Mouse (Mus musculus) myocyte (in vitro differentiated cells): ENCODE results near the gene Arhgap15. TPM values are rescaled to one million over a fixed set of nuclear protein-coding genes. Genes with fewer than 3 reads are reported as not detected.

ENCODE experiments used
- H3K27me3 ChIP-seq: one replicate; pipeline ENCODE4 v1.6.1; 2011; ENCODE audit not compliant: control insufficient read depth, insufficient read depth, insufficient read length
- H3K36me3 ChIP-seq: one replicate; pipeline ENCODE4 v1.6.1; 2011; ENCODE audit not compliant: control insufficient read depth, insufficient read depth
- H3K4me2 ChIP-seq: one replicate; pipeline ENCODE4 v1.6.1; 2011; ENCODE audit warnings: low read depth, control low read depth
- H3K4me3 ChIP-seq: one replicate; pipeline ENCODE4 v1.5.1; 2011; ENCODE audit warnings: mild to moderate bottlenecking, control low read depth, moderate library complexity
- H3K79me2 ChIP-seq: one replicate; pipeline ENCODE4 v1.6.1; 2011; ENCODE audit not compliant: control insufficient read depth, insufficient read depth
- H3ac ChIP-seq: one replicate; pipeline ENCODE4 v1.6.1; 2011; ENCODE audit not compliant: control insufficient read depth, insufficient read length
- CEBPB ChIP-seq: IDR thresholded peaks from 2 replicates; pipeline ENCODE4 v1.6.1; 2011; ENCODE audit warnings: mild to moderate bottlenecking, moderate library complexity; ENCODE audit not compliant: poor library complexity, insufficient read depth, severe bottlenecking
- E2F4 ChIP-seq: IDR thresholded peaks from one replicate; pipeline ENCODE4 v1.6.1; 2011; ENCODE audit warnings: mild to moderate bottlenecking, control low read depth, moderate library complexity; ENCODE audit not compliant: insufficient read depth
- MAX ChIP-seq: IDR thresholded peaks from one replicate; pipeline ENCODE4 v1.6.1; 2011; ENCODE audit warnings: low read depth, mild to moderate bottlenecking, control low read depth
- MYOD1 ChIP-seq, 3 experiments: IDR thresholded peaks; one replicate each; pipeline ENCODE4 v1.6.1; 2011; ENCODE audit warnings: control low read depth in 2 of 3, low read depth in 2 of 3, mild to moderate bottlenecking in 2 of 3, moderate library complexity in 1 of 3; ENCODE audit not compliant: insufficient read length in 2 of 3, control insufficient read depth in 1 of 3
- MYOG ChIP-seq, 3 experiments: IDR thresholded peaks; one replicate each; pipeline ENCODE4 v1.6.1; 2011; ENCODE audit warnings: control low read depth in 2 of 3, low read depth in 2 of 3, mild to moderate bottlenecking in 2 of 3; ENCODE audit not compliant: insufficient read length in 2 of 3, control insufficient read depth in 1 of 3, insufficient read depth in 1 of 3
- POLR2A ChIP-seq: IDR thresholded peaks from one replicate; pipeline ENCODE4 v1.6.1; 2011; ENCODE audit warnings: low read depth, mild to moderate bottlenecking, control low read depth, moderate library complexity; ENCODE audit not compliant: insufficient read length
- POLR2AphosphoS2 ChIP-seq: IDR thresholded peaks from one replicate; pipeline ENCODE4 v1.6.1; 2011; ENCODE audit warnings: low read depth, control low read depth; ENCODE audit not compliant: insufficient read length
- REST ChIP-seq: IDR thresholded peaks from one replicate; pipeline ENCODE4 v1.6.1; 2011; ENCODE audit warnings: mild to moderate bottlenecking, control low read depth, moderate library complexity; ENCODE audit not compliant: insufficient read depth, insufficient read length
- SRF ChIP-seq: IDR thresholded peaks from one replicate; pipeline ENCODE4 v1.6.1; 2011; ENCODE audit warnings: low read depth; ENCODE audit not compliant: control insufficient read depth, insufficient read length
- TCF12 ChIP-seq: IDR thresholded peaks from one replicate; pipeline ENCODE4 v1.6.1; 2011; ENCODE audit warnings: mild to moderate bottlenecking, control low read depth; ENCODE audit not compliant: poor library complexity, insufficient read depth, severe bottlenecking
- TCF3 ChIP-seq: IDR thresholded peaks from one replicate; pipeline ENCODE4 v1.6.1; 2011; ENCODE audit warnings: low read depth, control low read depth; ENCODE audit not compliant: insufficient read length
- USF1 ChIP-seq: IDR thresholded peaks from one replicate; pipeline ENCODE4 v1.6.1; 2011; ENCODE audit warnings: low read depth, mild to moderate bottlenecking, control low read depth, moderate library complexity
- polyA plus RNA-seq: library from polyadenylated mRNA; unstranded; fragments of >200 nt; fragmentation: generic; extraction: Trizol; gene quantifications from one replicate; pipeline ENCODE4 v1.2.1, GENCODE M21; 2012; ENCODE audit warnings: missing spikeins

Arhgap15 gene
- polyA plus RNA-seq, 1 experiment: not detected

DNA sequence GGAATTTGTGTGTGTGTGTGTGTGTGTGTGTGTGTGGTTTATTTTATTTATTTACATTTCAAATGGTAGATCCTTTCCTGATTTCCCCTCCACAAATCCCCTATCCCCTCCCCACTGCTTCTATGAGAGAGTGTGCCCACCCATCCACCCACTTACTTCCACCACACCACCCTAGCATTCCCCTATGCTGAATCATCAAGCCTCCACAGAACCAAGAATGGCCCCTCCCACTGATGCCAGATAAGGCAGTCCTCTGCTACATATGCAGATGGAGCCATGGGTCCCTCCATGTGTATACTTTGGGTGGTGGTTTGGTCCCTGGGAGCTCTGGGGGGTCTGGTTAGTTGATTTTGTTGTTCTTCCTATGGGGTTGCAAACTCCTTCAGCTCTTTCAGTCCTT, 210.6 kb downstream of the Arhgap15 start:
- no peaks in the 10 kb centered on the region for H3K27me3 ChIP-seq
- no peaks in the 10 kb centered on the region for H3K79me2 ChIP-seq
- TF ChIP-seq POLR2AphosphoS2 (no peak), MYOD1 (IDR thresholded peaks at IDR 0.05; ENCODE audit: control insufficient read depth in 1 of 3, insufficient read length in 2 of 3, low read depth in 2 of 3) (no peak), E2F4 (no peak), TCF3 (no peak), USF1 (no peak), MAX (no peak), CEBPB (no peak), POLR2A (no peak), SRF (no peak), MYOG (IDR thresholded peaks at IDR 0.05; ENCODE audit: control insufficient read depth in 1 of 3, insufficient read depth in 1 of 3, insufficient read length in 2 of 3, low read depth in 2 of 3) (no peak), TCF12 (no peak), REST (no peak)
- no peak overlapping the region for H3K4me3 ChIP-seq
- H3ac ChIP-seq: no peak overlapping the region
- no peak overlapping the region for H3K4me2 ChIP-seq
- no peaks in the 10 kb centered on the region for H3K36me3 ChIP-seq

DNA sequence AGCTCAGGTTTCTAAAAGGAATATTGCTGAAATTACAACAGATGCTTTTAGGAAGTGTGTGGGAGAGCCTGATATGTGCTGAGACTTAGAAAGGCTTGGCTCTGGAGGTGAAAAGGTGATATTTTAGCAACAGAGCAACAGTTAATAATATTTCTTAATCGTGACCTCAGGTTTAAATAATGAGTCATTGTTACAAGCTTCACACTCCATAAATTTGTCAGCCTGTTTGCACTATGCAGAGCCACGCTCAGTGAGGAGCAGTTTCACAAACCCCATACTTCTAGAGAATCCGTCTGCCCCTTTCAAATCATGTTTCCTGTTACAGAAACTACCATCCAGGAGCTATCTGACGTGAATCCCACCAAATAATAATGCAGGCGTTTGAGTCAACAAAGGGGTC, 213.8 kb downstream of the Arhgap15 start:
- H3K79me2 ChIP-seq: no peaks in the 10 kb centered on the region
- no peak overlapping the region for H3ac ChIP-seq
- H3K36me3 ChIP-seq: no peaks in the 10 kb centered on the region
- TF ChIP-seq CEBPB: no peak
- no peak for TF ChIP-seq POLR2AphosphoS2
- no peak for TF ChIP-seq REST
- H3K27me3 ChIP-seq: no peaks in the 10 kb centered on the region
- no peak overlapping the region for H3K4me2 ChIP-seq
- H3K4me3 ChIP-seq: no peak overlapping the region

- H3ac ChIP-seq: no peak overlapping the region
- TF ChIP-seq MAX: no peak
- TF ChIP-seq POLR2AphosphoS2: no peak
- no peak for TF ChIP-seq REST
- no peak for TF ChIP-seq USF1
- TF ChIP-seq MYOD1 (IDR thresholded peaks at IDR 0.05; ENCODE audit: control insufficient read depth in 1 of 3, insufficient read length in 2 of 3, low read depth in 2 of 3): no peak
- TF ChIP-seq TCF12: no peak
- TF ChIP-seq TCF3: no peak
- TF ChIP-seq SRF: no peak
- TF ChIP-seq POLR2A: no peak
- no peak for TF ChIP-seq E2F4
- TF ChIP-seq CEBPB: no peak
- TF ChIP-seq MYOG (IDR thresholded peaks at IDR 0.05; ENCODE audit: control insufficient read depth in 1 of 3, insufficient read depth in 1 of 3, insufficient read length in 2 of 3, low read depth in 2 of 3): no peak
These were observed 220.0 kb downstream of the Arhgap15 start for GRCm38 (mm10) chr2:43968581-43968980.

DNA sequence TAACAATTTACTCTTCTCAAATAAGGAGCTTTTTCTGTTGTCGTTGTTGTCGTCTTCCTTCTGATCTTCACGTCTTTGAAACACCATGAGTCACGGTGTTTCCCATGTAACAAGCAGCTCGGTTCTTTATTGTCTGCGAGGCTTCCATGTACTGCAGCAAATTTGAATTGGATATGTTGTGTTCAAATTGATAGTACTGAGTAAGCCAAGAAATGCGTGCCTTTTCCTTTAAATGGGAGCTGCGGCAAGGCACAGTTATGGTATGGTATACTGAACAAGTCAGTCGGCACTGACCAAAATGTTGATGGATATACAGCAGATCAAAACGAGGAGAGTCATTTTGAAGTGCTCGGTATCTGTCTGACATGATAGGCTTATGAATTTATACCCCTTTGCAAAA, 229.1 kb downstream of the Arhgap15 start:
- no peaks in the 10 kb centered on the region for H3K79me2 ChIP-seq
- H3K27me3 ChIP-seq: no peaks in the 10 kb centered on the region
- no peak overlapping the region for H3ac ChIP-seq
- no peak overlapping the region for H3K4me2 ChIP-seq
- H3K4me3 ChIP-seq: no peak overlapping the region
- TF ChIP-seq REST (no peak), SRF (no peak), TCF12 (no peak), E2F4 (no peak), MYOG (IDR thresholded peaks at IDR 0.05; ENCODE audit: control insufficient read depth in 1 of 3, insufficient read depth in 1 of 3, insufficient read length in 2 of 3, low read depth in 2 of 3) (no peak), TCF3 (no peak)
- H3K36me3 ChIP-seq: no peaks in the 10 kb centered on the region

More at GRCm38 (mm10) chr2:43968581-43968980, 220.0 kb downstream of the Arhgap15 start:
- no peaks in the 10 kb centered on the region for H3K36me3 ChIP-seq
- no peak overlapping the region for H3K4me2 ChIP-seq
- no peaks in the 10 kb centered on the region for H3K79me2 ChIP-seq
- no peaks in the 10 kb centered on the region for H3K27me3 ChIP-seq
- H3K4me3 ChIP-seq: no peak overlapping the region

- Histone ChIP-seq H3K79me2 (no peaks in the 10 kb centered on the region), H3K27me3 (no peaks in the 10 kb centered on the region), H3K36me3 (no peaks in the 10 kb centered on the region), H3K4me3 (no peak overlapping the region), H3K4me2 (no peak overlapping the region), H3ac (no peak overlapping the region)
- TF ChIP-seq REST (no peak), MYOD1 (IDR thresholded peaks at IDR 0.05; ENCODE audit: control insufficient read depth in 1 of 3, insufficient read length in 2 of 3, low read depth in 2 of 3) (no peak), E2F4 (no peak), MYOG (IDR thresholded peaks at IDR 0.05; ENCODE audit: control insufficient read depth in 1 of 3, insufficient read depth in 1 of 3, insufficient read length in 2 of 3, low read depth in 2 of 3) (no peak), CEBPB (no peak), POLR2A (no peak), MAX (no peak)
These were observed 229.8 kb downstream of the Arhgap15 start for GRCm38 (mm10) chr2:43978177-43979013.
